Mouse (Mus musculus): ENCODE measurements around the gene Cnga3. TPM values are rescaled to one million over a fixed set of nuclear protein-coding genes. Genes with fewer than 3 reads are reported as not detected.
A peak's percentile ranks its signal among the peaks of the same experiment; 100 is the strongest.

The Cnga3 gene
- polyA plus RNA-seq, 1 experiment from 2014 or later: 0.08 TPM

- H3K4me2 ChIP-seq (replicated peaks): no peak overlapping the region
- H3K27ac ChIP-seq: no peak overlapping the region
- H3K9ac ChIP-seq: no peak overlapping the region
- H3K4me1 ChIP-seq (replicated peaks): no peaks in the 10 kb centered on the region
- no peak for ATAC-seq
- H3K9me3 ChIP-seq: no peaks in the 10 kb centered on the region
- 67% methylated on average over 11 of the region's 11 CpGs for WGBS
- no peak overlapping the region for H3K4me3 ChIP-seq (replicated peaks)
- H3K36me3 ChIP-seq: no peaks in the 10 kb centered on the region
- no peaks in the 10 kb centered on the region for H3K27me3 ChIP-seq (replicated peaks)
Observed at GRCm38 (mm10) chr1:37288181-37288935, 74.1 kb downstream of the Cnga3 start.

DNA sequence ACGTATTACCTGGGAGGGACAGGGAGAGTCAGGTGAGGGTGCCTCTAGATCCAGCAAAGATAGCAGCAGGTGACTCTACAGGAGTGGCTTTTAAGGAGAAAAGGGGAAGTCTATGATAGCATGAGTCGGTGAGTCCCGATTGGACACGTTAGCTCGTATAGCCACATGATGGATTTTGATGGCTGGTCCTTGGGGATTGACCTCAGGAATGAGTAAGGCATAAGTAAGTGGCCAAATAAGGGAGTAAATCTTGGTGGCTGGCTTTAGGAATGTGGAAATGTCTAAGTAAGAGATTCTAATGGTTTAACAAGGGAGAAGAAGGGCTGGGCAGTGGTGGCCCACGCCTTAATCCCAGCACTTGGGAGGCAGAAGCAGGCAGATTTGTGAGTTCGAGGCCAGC is 74.7 kb downstream of the Cnga3 start:
- no peaks in the 10 kb centered on the region for H3K36me3 ChIP-seq
- WGBS: 76% methylated on average over 7 of the region's 7 CpGs
- H3K9me3 ChIP-seq: no peaks in the 10 kb centered on the region
- H3K4me1 ChIP-seq (replicated peaks): no peaks in the 10 kb centered on the region
- no peak overlapping the region for H3K4me3 ChIP-seq (replicated peaks)
- no peak for ATAC-seq
- no peak overlapping the region for H3K27ac ChIP-seq
- no peak overlapping the region for H3K9ac ChIP-seq
- H3K27me3 ChIP-seq (replicated peaks): no peaks in the 10 kb centered on the region
- no peak overlapping the region for H3K4me2 ChIP-seq (replicated peaks)

DNA sequence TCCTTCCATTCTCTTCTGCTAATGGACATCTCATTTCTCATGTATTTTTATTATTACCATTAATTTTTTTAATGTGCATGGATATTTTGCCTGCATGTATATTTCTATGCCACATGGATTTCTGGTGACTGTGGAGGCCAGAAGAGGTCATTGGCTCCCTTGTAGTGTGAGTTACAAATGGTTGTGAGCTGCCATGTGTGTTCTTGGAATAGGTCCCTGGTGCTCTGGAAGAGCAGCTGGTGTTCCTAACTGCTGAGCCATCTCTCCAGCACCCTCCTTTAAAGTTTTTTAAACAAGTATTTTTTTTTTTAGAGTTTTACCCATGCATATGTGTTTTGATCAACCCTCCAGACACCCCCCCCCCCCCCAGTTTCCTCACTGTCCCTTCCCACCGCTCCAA is 82.2 kb downstream of the Cnga3 start:
- 29% methylated on average over 1 of the region's 1 CpGs for WGBS
- no peak overlapping the region for H3K4me3 ChIP-seq (replicated peaks)
- H3K9me3 ChIP-seq: no peaks in the 10 kb centered on the region
- H3K36me3 ChIP-seq: no peaks in the 10 kb centered on the region
- no peak for ATAC-seq
- no peaks in the 10 kb centered on the region for H3K27me3 ChIP-seq (replicated peaks)
- 0 out of 2 replicates have a peak, but pooled peaks cover 5% of the 10 kb centered on the region for H3K4me1 ChIP-seq (replicated peaks)
- no peak overlapping the region for H3K9ac ChIP-seq
- no peak overlapping the region for H3K4me2 ChIP-seq (replicated peaks)
- H3K27ac ChIP-seq: no peak overlapping the region

- Histone ChIP-seq H3K27ac (no peak overlapping the region), H3K27me3 (replicated peaks) (no peaks in the 10 kb centered on the region), H3K4me1 (replicated peaks) (0 out of 2 replicates have a peak, but pooled peaks cover 5% of the 10 kb centered on the region), H3K9ac (no peak overlapping the region), H3K4me2 (replicated peaks) (0 out of 2 replicates have a peak overlapping the region, but pooled peaks have one; percentile 73), H3K36me3 (no peaks in the 10 kb centered on the region), H3K9me3 (no peaks in the 10 kb centered on the region), H3K4me3 (replicated peaks) (no peak overlapping the region)
- WGBS: 82% methylated on average over 2 of the region's 2 CpGs
- no peak for ATAC-seq
Observed at GRCm38 (mm10) chr1:37298904-37299303, 84.7 kb downstream of the Cnga3 start.

DNA sequence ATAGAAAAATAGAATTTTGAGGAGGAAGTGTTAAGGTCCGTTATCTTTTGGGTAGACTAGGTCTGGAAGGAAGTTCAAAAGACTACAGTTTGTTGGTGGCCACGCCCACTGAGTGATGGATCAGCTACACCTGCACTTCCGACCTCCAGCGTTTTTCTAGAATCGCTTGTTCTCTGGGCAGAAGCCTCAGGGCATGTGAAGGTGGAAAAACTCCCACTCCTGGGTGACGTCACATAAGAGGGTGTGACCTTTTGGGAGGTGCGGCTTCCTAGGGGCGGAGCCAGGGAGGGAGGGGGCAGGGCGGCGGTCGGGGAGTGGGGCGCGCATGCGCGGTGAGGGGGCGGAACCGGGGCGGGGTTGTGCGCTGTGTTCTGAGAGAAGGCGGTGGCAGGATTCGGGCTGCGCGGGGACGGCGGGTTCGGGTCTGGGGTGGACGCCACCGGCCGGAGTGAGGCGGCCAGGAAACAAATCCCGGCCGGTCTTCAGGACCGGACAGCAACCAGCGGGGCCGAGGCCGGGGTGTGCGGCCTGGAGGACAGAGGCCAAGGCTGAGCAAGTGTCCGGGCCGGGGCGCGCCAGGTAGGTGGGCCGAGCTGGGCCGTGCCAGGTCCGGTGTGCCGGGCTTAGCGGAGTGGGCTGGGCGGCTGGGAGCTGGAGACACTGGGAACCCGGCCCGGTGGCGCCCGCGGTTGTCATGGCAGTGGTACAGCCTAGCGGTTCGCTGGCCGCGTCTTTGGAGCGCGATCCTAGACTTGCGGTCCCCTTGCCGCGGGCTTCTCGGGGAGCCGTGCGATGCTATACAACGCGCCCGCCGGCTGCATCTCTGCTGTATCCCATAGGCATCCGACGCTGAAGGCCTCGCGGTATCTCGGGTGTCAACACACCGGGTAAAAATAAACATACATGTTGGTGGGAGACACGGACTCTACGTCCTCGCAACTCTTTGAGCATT is 85.6 kb downstream of the Cnga3 start, which contains the start of gene Inpp4a:
Gene Inpp4a, plus strand, starts transcription at position 326 of the 952 bp plus-strand sequence.
- peak within 1 kb of the TSS; percentile 91 for H3K9ac ChIP-seq
- peak within 1 kb of the TSS; percentile 42 for H3K27ac ChIP-seq
- H3K4me2 ChIP-seq (replicated peaks): peak within 1 kb of the TSS; percentile 73
- no peaks in the 10 kb centered on the region for H3K9me3 ChIP-seq
- H3K27me3 ChIP-seq (replicated peaks): no peaks in the 10 kb centered on the region
- WGBS: under 1% methylated on average over 77 of the region's 77 CpGs
- no peaks in the 10 kb centered on the region for H3K36me3 ChIP-seq
- ATAC-seq: peak; percentile 95
- peak within 1 kb of the TSS; percentile 96 for H3K4me3 ChIP-seq (replicated peaks)
- H3K4me1 ChIP-seq (replicated peaks): 0 out of 2 replicates have a peak, but pooled peaks cover 5% of the 10 kb centered on the region

DNA sequence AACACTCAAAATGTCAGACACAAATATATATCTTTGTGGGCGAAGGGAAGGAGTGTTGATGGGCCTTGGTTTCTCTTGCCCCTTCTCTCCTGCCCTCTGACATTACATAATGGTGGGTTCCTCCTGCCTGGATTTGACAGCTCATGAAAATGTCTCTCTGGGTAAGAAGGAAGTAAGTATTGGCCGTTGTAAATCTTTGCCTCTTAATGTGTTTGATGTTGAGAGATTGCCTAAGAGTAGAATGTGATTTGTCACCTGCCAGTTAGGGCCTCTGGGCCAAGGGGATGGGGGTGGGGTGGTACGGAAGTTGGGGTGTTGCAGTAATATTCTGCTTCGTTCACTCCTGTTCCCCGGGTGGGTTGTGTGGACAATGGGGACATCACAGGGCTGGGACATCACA is 86.4 kb downstream of the Cnga3 start:
- Histone ChIP-seq H3K9me3 (no peaks in the 10 kb centered on the region), H3K4me3 (replicated peaks) (peak overlapping the region; percentile 96), H3K4me2 (replicated peaks) (peak overlapping the region; percentile 73), H3K27me3 (replicated peaks) (no peaks in the 10 kb centered on the region), H3K9ac (no peak overlapping the region), H3K4me1 (replicated peaks) (0 out of 2 replicates have a peak, but pooled peaks cover 5% of the 10 kb centered on the region), H3K27ac (no peak overlapping the region), H3K36me3 (no peaks in the 10 kb centered on the region)
- no peak for ATAC-seq
- WGBS: 40% methylated on average over 5 of the region's 5 CpGs

GRCm38 (mm10) chr1:37302801-37303200 is 88.6 kb downstream of the Cnga3 start:
- Histone ChIP-seq H3K4me2 (replicated peaks) (no peak overlapping the region), H3K4me1 (replicated peaks) (0 out of 2 replicates have a peak, but pooled peaks cover 7% of the 10 kb centered on the region), H3K9ac (no peak overlapping the region), H3K27me3 (replicated peaks) (no peaks in the 10 kb centered on the region), H3K36me3 (no peaks in the 10 kb centered on the region), H3K9me3 (no peaks in the 10 kb centered on the region), H3K4me3 (replicated peaks) (no peak overlapping the region), H3K27ac (no peak overlapping the region)
- no peak for ATAC-seq
- 73% methylated on average over 3 of the region's 3 CpGs for WGBS

GRCm38 (mm10) chr1:37305691-37306287 is 91.6 kb downstream of the Cnga3 start:
- 56% methylated on average over 9 of the region's 9 CpGs for WGBS
- 0 out of 2 replicates have a peak, but pooled peaks cover 4% of the 10 kb centered on the region for H3K4me1 ChIP-seq (replicated peaks)
- H3K36me3 ChIP-seq: no peaks in the 10 kb centered on the region
- no peaks in the 10 kb centered on the region for H3K27me3 ChIP-seq (replicated peaks)
- H3K9me3 ChIP-seq: no peaks in the 10 kb centered on the region
- no peak for ATAC-seq
- H3K4me3 ChIP-seq (replicated peaks): no peak overlapping the region
- no peak overlapping the region for H3K27ac ChIP-seq
- no peak overlapping the region for H3K9ac ChIP-seq
- H3K4me2 ChIP-seq (replicated peaks): no peak overlapping the region

DNA sequence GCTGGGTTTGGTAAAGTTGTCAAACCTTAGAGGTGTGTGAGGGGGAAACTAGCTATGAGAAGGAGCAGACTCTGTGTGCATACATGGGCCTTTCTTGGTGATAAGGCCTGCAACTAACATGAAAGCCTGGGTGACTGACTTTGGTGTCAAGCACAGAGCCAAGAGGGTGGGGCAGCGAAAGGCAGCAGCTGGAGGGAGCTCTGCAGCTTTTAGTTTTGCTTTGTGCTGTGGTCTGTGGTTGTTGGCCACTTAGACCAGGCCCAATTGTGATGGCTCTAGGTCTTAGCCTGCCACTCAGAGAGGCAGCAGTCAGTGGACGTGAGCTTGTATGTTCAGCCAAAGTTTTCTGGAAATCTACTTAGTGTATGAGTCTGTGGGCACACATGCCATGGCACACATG is 93.4 kb downstream of the Cnga3 start:
- H3K4me3 ChIP-seq (replicated peaks): no peak overlapping the region
- no peak overlapping the region for H3K27ac ChIP-seq
- WGBS: 92% methylated on average over 2 of the region's 2 CpGs
- no peak overlapping the region for H3K4me2 ChIP-seq (replicated peaks)
- 0 out of 2 replicates have a peak, but pooled peaks cover 3% of the 10 kb centered on the region for H3K4me1 ChIP-seq (replicated peaks)
- H3K36me3 ChIP-seq: no peaks in the 10 kb centered on the region
- no peaks in the 10 kb centered on the region for H3K27me3 ChIP-seq (replicated peaks)
- no peak overlapping the region for H3K9ac ChIP-seq
- no peak for ATAC-seq
- no peaks in the 10 kb centered on the region for H3K9me3 ChIP-seq

DNA sequence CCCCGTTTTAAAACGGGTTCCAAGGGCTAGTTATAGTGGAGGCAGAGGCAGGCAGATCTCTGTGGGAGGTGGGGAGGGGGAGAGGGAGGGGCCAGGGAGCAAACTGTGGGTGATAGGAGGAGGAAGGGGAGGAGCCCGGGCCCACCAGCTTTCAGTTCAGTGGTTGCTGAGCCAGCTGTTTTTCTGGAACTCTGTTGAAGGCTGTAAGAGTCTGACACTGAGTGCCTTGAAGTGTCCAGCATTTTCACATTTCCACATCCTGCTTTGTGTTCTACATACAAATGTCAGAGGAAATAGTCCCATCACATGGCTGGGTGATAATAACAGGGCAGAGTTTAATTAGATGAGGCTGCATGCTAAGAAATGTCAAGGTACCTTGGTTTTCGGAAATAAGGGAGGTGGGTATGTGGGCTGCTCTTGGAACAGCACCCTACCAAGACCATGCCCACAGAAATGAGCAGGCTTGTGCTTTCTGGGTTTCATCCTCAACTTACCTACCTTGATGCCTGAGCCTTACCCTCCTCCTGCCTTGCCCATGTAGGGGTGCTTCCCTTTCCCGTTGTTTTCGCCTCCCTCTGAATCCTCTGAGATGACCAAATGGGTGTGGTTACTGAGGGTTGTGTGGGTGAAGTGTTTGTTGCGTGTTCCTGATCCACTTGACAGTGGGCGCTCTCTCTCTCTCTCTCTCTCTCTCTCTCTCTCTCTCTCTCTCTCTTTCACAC is 93.9 kb downstream of the Cnga3 start:
- Histone ChIP-seq H3K9ac (no peak overlapping the region), H3K9me3 (no peaks in the 10 kb centered on the region), H3K4me2 (replicated peaks) (no peak overlapping the region), H3K27ac (no peak overlapping the region), H3K27me3 (replicated peaks) (no peaks in the 10 kb centered on the region), H3K36me3 (no peaks in the 10 kb centered on the region), H3K4me1 (replicated peaks) (0 out of 2 replicates have a peak, but pooled peaks cover 3% of the 10 kb centered on the region), H3K4me3 (replicated peaks) (no peak overlapping the region)
- ATAC-seq: no peak
- 84% methylated on average over 8 of the region's 8 CpGs for WGBS

DNA sequence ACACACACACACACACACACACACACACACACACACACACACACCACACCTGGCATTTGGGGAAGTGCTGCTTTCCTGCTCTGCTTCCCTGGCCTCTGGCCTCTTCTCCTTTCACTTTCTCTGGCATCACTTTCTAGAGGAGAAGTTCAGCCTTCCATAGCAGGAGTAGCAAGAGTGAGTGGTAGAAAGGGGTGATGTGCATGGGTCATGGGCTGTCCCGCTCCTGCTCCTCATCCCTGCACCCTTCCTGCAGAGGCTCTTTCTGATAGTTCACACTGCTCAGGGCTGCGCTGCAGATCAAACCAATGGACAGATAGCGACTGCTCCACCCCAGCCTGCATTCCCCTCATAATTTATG is 94.5 kb downstream of the Cnga3 start:
- 57% methylated on average over 3 of the region's 3 CpGs for WGBS
- no peak overlapping the region for H3K9ac ChIP-seq
- no peaks in the 10 kb centered on the region for H3K9me3 ChIP-seq
- no peaks in the 10 kb centered on the region for H3K36me3 ChIP-seq
- H3K4me3 ChIP-seq (replicated peaks): no peak overlapping the region
- no peaks in the 10 kb centered on the region for H3K27me3 ChIP-seq (replicated peaks)
- H3K4me1 ChIP-seq (replicated peaks): 0 out of 2 replicates have a peak, but pooled peaks cover 3% of the 10 kb centered on the region
- H3K27ac ChIP-seq: no peak overlapping the region
- ATAC-seq: no peak
- H3K4me2 ChIP-seq (replicated peaks): no peak overlapping the region
